ENCODE assay signal across 13 mouse cellular contexts in the genomic region with DNA sequence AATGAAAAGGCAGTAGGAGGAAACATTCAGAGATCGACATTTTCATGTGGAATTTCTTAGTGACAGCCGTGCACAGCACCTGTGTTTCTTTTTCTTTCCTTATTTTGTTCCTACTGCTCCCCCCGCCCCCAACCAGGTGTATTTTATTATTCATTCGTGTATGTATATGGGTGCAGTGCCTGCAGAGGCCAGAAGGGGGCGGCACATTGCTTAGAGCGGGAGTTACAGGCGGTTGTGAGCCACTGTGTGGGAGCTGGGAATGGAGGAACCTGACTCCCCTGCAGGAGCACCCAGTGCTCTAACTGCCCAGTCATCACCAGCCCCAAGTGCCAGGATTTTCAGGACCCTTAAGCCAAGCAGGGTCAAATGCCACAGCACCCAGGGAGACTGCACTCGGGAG. TPM values are rescaled to one million over a fixed set of nuclear protein-coding genes. Genes with fewer than 3 reads are reported as not detected.
DNase-seq lines count a peak whose midpoint lies in the region; ATAC-seq and TF ChIP-seq lines count a peak whose summit lies in the region.
"Had no signal": no experiment of that assay in that cellular context is flagged by ENCODE, and none has a peak within 500 bp of the region (broad histone marks: within the 10 kb centered on the region; RNA-seq: fewer than 3 reads in every experiment).

No protein-coding gene starts in this region.

- no peak for TF ChIP-seq EP300 in liver, embryonic 14.5 days (IDR thresholded peaks at IDR 0.05; ENCODE audit: low read depth)

- ATAC-seq in liver, embryonic 14.5 days (ENCODE audit: insufficient read depth) = no peak
- ATAC-seq in hindbrain, embryonic 13.5 days (ENCODE audit: low FRiP score) = no peak
- ATAC-seq: hindbrain, embryonic 16.5 days had no signal

- no peak overlapping the region for H3K9ac ChIP-seq in liver, embryonic 14.5 days (replicated peaks)
- H3K9ac ChIP-seq in hindbrain, embryonic 13.5 days = no peak overlapping the region
- H3K9ac ChIP-seq: lung, embryonic 15.5 days had no signal

- no peaks in the 10 kb centered on the region for H3K36me3 ChIP-seq in liver, embryonic 14.5 days (replicated peaks; ENCODE audit: control insufficient read depth, insufficient read depth, low read depth)
- no peaks in the 10 kb centered on the region for H3K36me3 ChIP-seq in hindbrain, embryonic 13.5 days
- H3K36me3 ChIP-seq: lung, embryonic 15.5 days had no signal

- H3K27me3 ChIP-seq in liver, embryonic 14.5 days (ENCODE audit: control insufficient read depth, insufficient read depth, low read length) = no peaks in the 10 kb centered on the region; the same call in none of the 2 replicates
- 0 out of 2 replicates have a peak, but pooled peaks cover 4% of the 10 kb centered on the region for H3K27me3 ChIP-seq in hindbrain, embryonic 13.5 days
- H3K27me3 ChIP-seq: lung, embryonic 15.5 days had no signal

- WGBS in liver, embryonic 14.5 days (ENCODE audit: insufficient replicate concordance) = 33% methylated on average over 8 of the region's 8 CpGs
- 43% methylated on average over 8 of the region's 8 CpGs for WGBS in hindbrain, embryonic 13.5 days

- DNase-seq in layer of hippocampus, adult 2 months (ENCODE audit: low spot score in 2 of 2) = no peak
- DNase-seq in layer of hippocampus, postnatal 36 days = no peak
- DNase-seq in A20 (ENCODE audit: low read depth, low spot score) (peak; percentile 61), ES-CJ7 (ENCODE audit: low read depth, low spot score) (peak; percentile 77)
- DNase-seq in liver, embryonic 14.5 days (ENCODE audit: low read depth in 3 of 3, low spot score in 3 of 3) = no peak
- no peak for DNase-seq in urinary bladder, postnatal 36 days (ENCODE audit: low spot score in 2 of 2)
- no peak for DNase-seq in cerebellum, postnatal 36 days
- DNase-seq: kidney, postnatal 36 days; midbrain, embryonic 14.5 days had no signal

- TF ChIP-seq CTCF in layer of hippocampus, adult 2 months (conservative IDR thresholded peaks at IDR 0.05) = peak; percentile 57
- TF ChIP-seq CTCF in liver, embryonic 14.5 days (IDR thresholded peaks at IDR 0.05; ENCODE audit: low read depth) = peak; percentile 85

- no peak overlapping the region for H3K4me2 ChIP-seq in liver, embryonic 14.5 days (ENCODE audit: low read depth)
- H3K4me2 ChIP-seq in hindbrain, embryonic 13.5 days = no peak overlapping the region
- H3K4me2 ChIP-seq: lung, embryonic 15.5 days had no signal

- no peak overlapping the region for H3K4me3 ChIP-seq in layer of hippocampus, adult 2 months
- no peak overlapping the region for H3K4me3 ChIP-seq in liver, embryonic 14.5 days (ENCODE audit: insufficient read depth in 1 of 2, low read depth in 2 of 2, low read length in 2 of 2)
- H3K4me3 ChIP-seq in hindbrain, embryonic 13.5 days = no peak overlapping the region
- H3K4me3 ChIP-seq: lung, embryonic 15.5 days had no signal

- no peaks in the 10 kb centered on the region for H3K9me3 ChIP-seq in liver, embryonic 14.5 days (ENCODE audit: control insufficient read depth, low read length)
- H3K9me3 ChIP-seq in hindbrain, embryonic 13.5 days = no peaks in the 10 kb centered on the region
- H3K9me3 ChIP-seq: lung, embryonic 15.5 days had no signal

- H3K4me1 ChIP-seq in liver, embryonic 14.5 days (replicated peaks; ENCODE audit: control insufficient read depth in 2 of 2, insufficient read depth in 2 of 2, low read length in 1 of 2) = no peaks in the 10 kb centered on the region
- no peaks in the 10 kb centered on the region for H3K4me1 ChIP-seq in hindbrain, embryonic 13.5 days (replicated peaks)
- H3K4me1 ChIP-seq: lung, embryonic 15.5 days had no signal

- no peak overlapping the region for H3K27ac ChIP-seq in layer of hippocampus, adult 2 months
- H3K27ac ChIP-seq in liver, embryonic 14.5 days = no peak overlapping the region
- H3K27ac ChIP-seq in hindbrain, embryonic 13.5 days = no peak overlapping the region
- H3K27ac ChIP-seq: lung, embryonic 15.5 days had no signal

RNA-seq across cellular contexts. Expression of a gene that starts 18.7 kb away (rescaled TPM):
- 10 to 100 TPM; 10.2 to 12.5 TPM for total RNA-seq in layer of hippocampus, adult 2 months (2021)
- total RNA-seq in layer of hippocampus, postnatal 36 days (2021) = 10 to 100 TPM; 10.4 to 14.2 TPM
- 2.8 and 3.3 TPM in 2 replicates for polyA plus RNA-seq in liver, embryonic 14.5 days (2012; rRNA removed)
- polyA plus RNA-seq in liver, embryonic 14.5 days (2014; fragmentation: Nextera tagmentation; extraction: Ambion mirVana) = 3.1 and 3.2 TPM in 2 replicates
- polyA plus RNA-seq in hindbrain, embryonic 13.5 days (2015; fragmentation: Nextera tagmentation; extraction: Ambion mirVana) = 14.9 and 17.8 TPM in 2 replicates

RNA-seq across cellular contexts. Expression of a gene that starts 19.0 kb away (rescaled TPM):
- 100 to 1,000 TPM; 196 to 229 TPM for total RNA-seq in layer of hippocampus, adult 2 months (2021)
- total RNA-seq in layer of hippocampus, postnatal 36 days (2021) = 100 to 1,000 TPM; 213 to 221 TPM
- 119 and 215 TPM in 2 replicates for polyA plus RNA-seq in liver, embryonic 14.5 days (2012; rRNA removed)
- 276 and 284 TPM in 2 replicates for polyA plus RNA-seq in liver, embryonic 14.5 days (2014; fragmentation: Nextera tagmentation; extraction: Ambion mirVana)
- 507 and 515 TPM in 2 replicates for polyA plus RNA-seq in hindbrain, embryonic 13.5 days (2015; fragmentation: Nextera tagmentation; extraction: Ambion mirVana)

RNA-seq across cellular contexts. Expression of a gene that starts 20.8 kb away (rescaled TPM):
- 1 to 10 TPM; 2.5 to 3.3 TPM for total RNA-seq in layer of hippocampus, adult 2 months (2021)
- 1 to 10 TPM; 2.8 to 3.9 TPM for total RNA-seq in layer of hippocampus, postnatal 36 days (2021)
- polyA plus RNA-seq in liver, embryonic 14.5 days (2012; rRNA removed) = 1.0 and 1.6 TPM in 2 replicates
- 1.7 and 1.9 TPM in 2 replicates for polyA plus RNA-seq in liver, embryonic 14.5 days (2014; fragmentation: Nextera tagmentation; extraction: Ambion mirVana)
- 0.78 and 1.5 TPM in 2 replicates for polyA plus RNA-seq in hindbrain, embryonic 13.5 days (2015; fragmentation: Nextera tagmentation; extraction: Ambion mirVana)
- total RNA-seq: neutrophil, adult 5-6 weeks had no signal

RNA-seq across cellular contexts. Expression of a gene that starts 28.0 kb away (rescaled TPM):
- total RNA-seq in layer of hippocampus, adult 2 months (2021) = 10 to 100 TPM; 73.9 to 74.4 TPM
- 10 to 100 TPM; 68.6 to 71.1 TPM for total RNA-seq in layer of hippocampus, postnatal 36 days (2021)
- polyA plus RNA-seq in liver, embryonic 14.5 days (2012; rRNA removed) = 18.1 and 19.3 TPM in 2 replicates
- 9.5 and 10.8 TPM in 2 replicates for polyA plus RNA-seq in liver, embryonic 14.5 days (2014; fragmentation: Nextera tagmentation; extraction: Ambion mirVana)
- polyA plus RNA-seq in hindbrain, embryonic 13.5 days (2015; fragmentation: Nextera tagmentation; extraction: Ambion mirVana) = 67.1 and 68.7 TPM in 2 replicates

RNA-seq across cellular contexts. Expression of a gene that starts 33.5 kb away (rescaled TPM):
- total RNA-seq in layer of hippocampus, adult 2 months (2021) = 1 to 10 TPM in 1 of 2 experiments, under 1 TPM in 1; 0.79 to 1.9 TPM
- 1 to 10 TPM; 1.4 to 1.5 TPM for total RNA-seq in layer of hippocampus, postnatal 36 days (2021)
- polyA plus RNA-seq in liver, embryonic 14.5 days (2012; rRNA removed) = 1.2 and 1.3 TPM in 2 replicates
- polyA plus RNA-seq in liver, embryonic 14.5 days (2014; fragmentation: Nextera tagmentation; extraction: Ambion mirVana) = 0.40 and 0.52 TPM in 2 replicates
- 1.0 TPM in 2 replicates for polyA plus RNA-seq in hindbrain, embryonic 13.5 days (2015; fragmentation: Nextera tagmentation; extraction: Ambion mirVana)

Comparison
In these comparisons a context has a peak if more than half of its experiments do, and no peak if none do; other contexts are left out.
1. DNase-seq: peak in A20 (single experiment) and ES-CJ7 (single experiment); none in layer of hippocampus, adult 2 months (0 of 2), layer of hippocampus, postnatal 36 days (0 of 2), liver, embryonic 14.5 days (0 of 3), urinary bladder, postnatal 36 days (0 of 2) and cerebellum, postnatal 36 days (0 of 2).